Mouse (Mus musculus) activated CD4-positive, CD25-positive, alpha-beta regulatory T cell, adult 4 months (primary cell): Measurements from ENCODE around the gene Ccdc38. TPM values are rescaled to one million over a fixed set of nuclear protein-coding genes. Genes with fewer than 3 reads are reported as not detected.

ENCODE experiments used
- ATAC-seq: one replicate; pipeline ENCODE4 v1.8.0; 2017
- polyA plus RNA-seq, 2 experiments: library from polyadenylated mRNA; unstranded; fragments of 100-300 nt; shearing (Covaris generic); gene quantifications; one replicate each; pipeline ENCODE4 v1.2.1; 2017

The Ccdc38 gene
- polyA plus RNA-seq, 2 experiments from 2014 or later, result 1.5 to 4.2 TPM

- peak; percentile 64 for ATAC-seq
Measured at GRCm38 (mm10) chr10:93611419-93612007, 71.1 kb downstream of the Ccdc38 start.

- peak; percentile 57 for ATAC-seq
Measured at GRCm38 (mm10) chr10:93614850-93615249, 74.4 kb downstream of the Ccdc38 start.

GRCm38 (mm10) chr10:93620438-93621179 lies 80.2 kb downstream of the Ccdc38 start:
- ATAC-seq, result no peak

GRCm38 (mm10) chr10:93623725-93624124 lies 83.3 kb downstream of the Ccdc38 start:
- no peak for ATAC-seq

DNA sequence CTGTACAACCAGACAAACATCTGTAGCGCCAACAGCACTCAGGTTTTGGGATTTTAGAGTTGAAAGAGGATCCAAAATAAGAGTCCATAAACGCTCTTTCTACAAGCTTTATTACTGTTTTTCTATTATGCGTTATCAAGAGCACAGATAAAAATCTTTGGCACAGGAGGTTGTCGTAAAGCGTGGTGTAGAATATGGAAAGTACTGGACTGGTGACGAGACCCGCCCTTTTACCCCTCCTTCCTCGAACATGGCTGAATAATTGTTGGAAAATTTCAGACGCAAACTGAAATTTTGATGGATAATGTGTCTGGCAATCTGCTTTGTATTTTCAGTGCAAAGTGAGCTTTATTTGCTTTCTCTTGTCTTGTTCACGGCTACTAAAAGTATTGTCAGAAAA lies 83.7 kb downstream of the Ccdc38 start:
- no peak for ATAC-seq

DNA sequence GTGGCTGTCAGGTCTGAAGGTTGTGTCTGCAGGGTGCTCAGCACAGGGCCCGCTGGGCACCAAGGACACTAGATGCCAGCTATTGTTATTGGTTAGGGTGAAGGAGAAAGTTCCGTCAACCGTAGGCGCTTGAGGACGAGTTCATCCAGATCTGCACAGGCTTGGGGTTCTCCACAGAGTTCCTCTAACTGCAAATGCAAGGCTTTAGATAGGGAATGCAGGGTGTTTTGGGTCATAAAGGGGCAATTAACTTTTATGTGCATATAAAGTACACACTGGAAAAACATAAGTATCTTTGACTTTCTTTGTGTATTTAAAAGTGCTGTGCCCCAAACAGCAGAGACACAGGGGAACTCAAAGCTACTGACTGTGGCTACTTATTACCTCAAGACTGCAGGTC lies 89.9 kb downstream of the Ccdc38 start:
- no peak for ATAC-seq

GRCm38 (mm10) chr10:93632086-93632485 lies 91.7 kb downstream of the Ccdc38 start:
- ATAC-seq, result no peak

DNA sequence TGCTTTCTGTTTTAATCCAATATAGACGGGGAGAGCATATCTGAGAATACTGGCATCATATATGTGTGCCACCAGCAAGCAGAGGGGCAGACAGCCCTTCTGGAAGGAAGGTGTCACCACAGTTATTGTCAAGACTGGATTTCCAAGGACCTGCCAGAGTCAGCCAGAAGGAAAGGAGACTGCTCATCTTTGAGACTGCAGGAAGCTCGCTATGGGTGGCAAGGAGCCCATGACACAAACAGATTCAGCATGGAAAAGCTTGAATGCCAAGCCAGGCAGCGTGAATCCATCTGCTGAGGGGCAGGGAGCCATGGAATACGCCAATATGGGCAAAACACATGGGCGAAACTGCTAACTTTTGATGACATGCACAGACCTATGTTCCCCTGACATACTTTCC lies 93.1 kb downstream of the Ccdc38 start:
- no peak for ATAC-seq

Other genes starting within 250 kb of the Ccdc38 start
- 10 to 100 TPM; 30.4 to 37.0 TPM for gene Elk3, start 229.5 kb upstream of the Ccdc38 start, polyA plus RNA-seq
- 100 to 1,000 TPM; 159 to 218 TPM for gene Lta4h, start 87.2 kb upstream of the Ccdc38 start, polyA plus RNA-seq
- gene Hal, start 51.9 kb upstream of the Ccdc38 start, polyA plus RNA-seq, result 1 to 10 TPM in 1 of 2 experiments, not detected in 1; 1.5 TPM
- gene Amdhd1, start 599 bp upstream of the Ccdc38 start, polyA plus RNA-seq, result 1 to 10 TPM in 1 of 2 experiments, under 1 TPM in 1; 0.63 to 1.7 TPM
- 10 to 100 TPM; 60.9 to 86.3 TPM for gene Snrpf, start 49.1 kb downstream of the Ccdc38 start, polyA plus RNA-seq
- gene Ntn4, start 100.0 kb downstream of the Ccdc38 start, polyA plus RNA-seq, result 1 to 10 TPM in 1 of 2 experiments, under 1 TPM in 1; 0.24 to 1.4 TPM